Mouse (Mus musculus): Measurements from ENCODE around the gene Cks1b.

Gene Cks1b

DNA sequence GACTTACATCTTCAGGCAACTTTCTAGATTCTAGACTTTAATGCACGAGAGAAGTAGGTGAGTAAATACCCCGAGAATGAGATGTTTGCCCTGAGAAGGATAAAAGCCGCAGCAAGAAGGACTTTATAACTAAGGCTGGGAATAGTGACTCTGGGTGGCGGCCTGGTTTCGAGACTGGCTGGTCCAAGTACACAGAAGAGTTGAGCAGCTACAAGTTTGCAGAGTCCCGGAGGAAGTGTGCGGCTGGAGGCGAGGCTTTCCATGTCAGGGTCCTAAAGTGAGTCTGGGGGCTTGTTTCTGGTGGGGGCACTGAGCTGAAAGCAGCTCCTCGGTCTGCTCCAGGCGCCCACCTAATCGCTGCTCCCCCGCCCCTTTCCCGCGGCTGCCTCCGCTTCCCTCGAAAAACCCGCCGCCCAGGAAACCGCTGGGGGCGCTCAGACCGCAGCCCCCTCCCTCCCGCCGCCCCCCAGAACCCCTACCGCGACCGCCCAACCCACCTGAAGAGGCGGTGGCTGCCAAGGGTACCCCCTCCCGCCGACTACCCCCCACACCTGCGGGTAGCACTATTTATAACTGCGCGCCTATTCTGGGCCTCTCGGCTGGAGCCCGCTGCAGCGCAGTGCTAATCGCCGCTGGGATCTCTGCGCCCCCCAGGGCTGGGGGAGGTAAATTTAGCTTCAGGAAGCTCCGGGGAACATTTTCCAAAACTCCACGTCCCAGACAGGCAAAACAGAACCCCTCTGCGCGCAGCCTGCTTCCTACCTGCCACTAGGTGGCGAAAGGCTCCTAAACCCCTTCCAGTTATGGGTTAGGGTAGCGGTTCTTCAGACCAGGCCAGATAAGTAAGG lies 22.2 kb downstream of the Cks1b start:
- peak; percentile 79 for DNase-seq (ENCODE audit: low read depth, low spot score)

DNA sequence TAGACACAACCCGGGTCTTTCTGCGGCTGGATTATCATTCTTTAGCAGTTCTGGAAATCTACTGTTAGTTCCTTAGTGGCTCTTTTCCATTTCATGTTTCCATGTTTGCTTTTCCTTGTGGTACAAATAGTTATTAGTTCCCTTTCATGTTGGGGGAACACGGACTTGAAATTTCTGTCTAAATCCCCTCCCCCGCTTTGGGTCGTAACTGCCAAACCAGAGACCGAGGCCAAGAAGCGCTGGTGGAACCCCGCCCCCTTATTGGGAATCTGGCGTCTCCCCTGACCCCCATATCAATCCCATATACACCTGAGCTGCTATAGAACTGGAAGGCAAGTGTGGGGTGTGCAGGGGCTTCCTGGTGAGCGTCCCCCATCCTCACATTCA lies 22.8 kb downstream of the Cks1b start:
- DNase-seq (ENCODE audit: low read depth, low spot score) = peak; percentile 27

DNA sequence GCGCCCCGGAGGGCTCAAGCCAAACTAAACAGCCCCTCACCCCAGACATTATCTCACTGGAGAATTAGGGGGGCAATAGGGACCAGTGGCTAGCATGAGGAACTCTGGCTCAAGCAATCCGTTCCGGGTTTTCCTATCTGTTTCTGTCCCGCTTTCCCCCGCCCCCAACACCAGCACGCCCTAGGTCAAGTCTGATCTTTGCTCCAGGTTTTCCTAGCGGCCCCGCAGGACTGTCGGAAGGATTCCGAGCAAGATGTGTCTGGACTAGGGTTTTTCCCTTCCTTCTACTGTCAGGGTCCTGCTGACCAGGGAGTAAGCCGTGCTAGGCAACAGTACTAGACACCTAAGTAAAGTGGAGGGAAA lies 23.3 kb downstream of the Cks1b start:
- DNase-seq (ENCODE audit: low read depth, low spot score) = peak; percentile 48

DNA sequence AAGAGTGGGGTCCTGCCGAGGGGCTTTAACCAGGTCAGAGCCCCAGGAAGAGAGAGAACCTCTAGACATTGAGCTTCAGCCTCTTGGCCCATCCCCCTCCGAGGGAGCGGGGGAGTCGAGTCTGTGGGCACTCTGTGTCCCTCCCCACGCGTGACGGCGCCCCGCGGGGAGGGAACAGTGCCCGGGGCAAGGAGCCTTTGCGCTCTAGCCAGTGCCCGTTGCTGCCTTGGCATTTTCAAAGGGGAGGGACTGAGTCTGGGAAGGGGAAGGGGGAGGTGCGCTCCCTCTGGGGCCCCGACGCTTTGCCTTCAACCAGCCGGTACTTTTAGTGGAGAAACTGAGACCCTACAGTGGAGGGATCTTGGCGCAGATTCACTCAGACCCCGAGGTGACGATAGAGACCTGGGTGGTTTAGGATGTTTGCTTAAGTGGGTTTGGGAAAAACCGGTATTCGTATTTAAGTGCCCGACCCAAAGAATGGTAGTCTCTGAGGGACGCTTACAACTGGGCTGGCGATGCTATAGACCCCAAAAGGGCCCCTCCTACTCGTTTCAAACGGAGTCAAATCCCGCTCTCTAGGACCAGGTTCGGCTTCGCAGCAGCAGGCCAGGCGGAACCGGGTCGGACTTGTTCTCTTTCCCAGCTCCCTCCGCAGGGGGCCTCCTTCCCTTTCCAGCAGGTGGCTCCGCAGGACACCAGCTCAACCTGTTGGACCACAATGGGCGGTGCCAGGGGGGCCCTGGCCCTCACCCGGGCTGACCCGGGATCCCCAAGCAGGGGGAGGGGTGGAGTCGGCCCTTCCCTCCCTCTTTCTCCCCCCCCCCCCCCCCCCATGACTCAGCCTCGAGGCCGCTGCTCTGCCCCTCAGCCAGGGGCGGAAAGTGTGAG lies 23.9 kb downstream of the Cks1b start, which contains the start of gene Zbtb7b:
Gene Zbtb7b, minus strand, starts transcription at position 771 of the 888 bp plus-strand sequence.
- peak; percentile 75 for DNase-seq (ENCODE audit: low read depth, low spot score)

DNA sequence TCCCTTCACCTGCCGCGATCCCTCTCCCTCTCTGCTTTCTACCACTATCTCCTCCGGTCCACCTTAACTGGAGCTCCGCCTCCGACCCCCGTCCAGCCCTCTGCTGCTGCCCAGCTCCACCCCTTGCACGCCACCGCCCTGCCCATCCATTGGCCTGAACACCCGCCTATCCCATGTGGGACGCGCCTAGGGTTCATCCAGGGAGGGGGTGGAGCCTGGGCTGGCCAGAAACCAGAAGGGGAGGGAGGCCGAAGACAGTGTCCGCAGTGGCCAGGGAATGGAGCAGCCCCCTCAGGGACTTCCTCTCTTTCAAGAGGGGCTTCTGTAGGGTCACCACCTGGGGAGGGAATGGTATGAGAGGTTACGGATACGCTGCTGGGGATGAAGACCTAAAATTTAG lies 24.6 kb downstream of the Cks1b start:
- peak; percentile 95 for DNase-seq (ENCODE audit: low read depth, low spot score)

DNA sequence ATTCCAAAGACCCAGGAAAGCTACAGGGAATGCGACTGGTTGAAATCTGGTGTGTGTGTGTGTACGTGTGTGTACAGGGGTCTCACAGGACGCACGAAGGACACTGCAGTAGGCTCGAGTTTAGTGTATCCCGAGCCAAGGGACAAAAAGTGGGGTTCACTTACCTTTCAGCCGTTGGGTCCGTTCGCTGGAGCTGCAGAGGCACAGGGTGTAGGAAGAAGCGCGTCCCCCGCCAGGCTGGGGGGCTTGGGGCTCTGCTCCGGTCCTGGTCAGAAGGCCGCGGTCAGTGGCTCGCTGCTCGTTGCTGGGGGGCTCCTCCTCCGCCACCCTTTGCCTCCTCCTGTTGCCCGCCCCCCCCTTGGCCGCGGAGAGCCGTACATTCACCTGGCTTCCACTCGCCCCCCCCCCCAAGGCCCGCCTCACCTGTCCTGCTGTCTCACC lies 25.3 kb downstream of the Cks1b start:
- peak; percentile 55 for DNase-seq (ENCODE audit: low read depth, low spot score)

DNA sequence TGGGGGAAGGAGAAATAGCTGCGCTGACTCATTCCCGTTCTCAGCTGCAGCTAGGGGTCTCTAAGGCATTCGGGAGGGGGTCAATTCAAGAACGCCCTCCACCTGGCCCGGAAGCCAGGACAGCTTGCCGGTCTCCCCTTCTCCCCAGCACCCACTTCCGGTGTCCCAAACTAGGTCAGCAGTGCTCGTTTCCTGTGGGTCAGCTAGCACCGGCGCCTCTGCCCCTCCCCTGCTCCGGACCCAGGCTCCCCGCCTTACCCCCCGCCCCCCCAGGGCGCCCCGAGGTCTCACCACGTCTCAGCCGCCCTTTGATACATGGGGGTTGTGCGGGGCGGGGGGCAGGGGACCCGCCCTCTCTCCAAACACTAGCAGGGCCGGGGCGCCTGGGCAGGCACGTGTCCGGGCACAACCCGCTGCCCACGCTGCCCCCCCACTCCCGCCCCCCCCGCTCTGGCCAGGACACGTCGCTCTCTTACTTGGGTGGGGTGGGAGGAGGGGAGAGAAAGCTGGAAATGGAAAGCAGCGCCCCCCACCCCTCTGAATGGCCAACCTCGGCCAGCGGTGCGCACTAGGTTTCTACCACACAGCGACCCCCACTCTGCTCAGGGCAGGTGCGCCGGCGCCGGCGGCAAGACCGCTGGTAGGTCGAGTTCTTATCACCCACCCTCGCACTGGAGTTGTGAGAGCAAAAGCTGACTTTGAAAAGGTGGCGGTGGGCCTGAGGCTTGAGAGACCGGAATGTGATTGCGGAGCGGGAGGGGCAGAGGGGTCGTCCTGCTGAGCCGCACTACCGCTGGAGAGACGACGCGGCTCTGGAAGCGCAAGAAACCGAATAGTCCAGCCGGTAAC lies 26.3 kb downstream of the Cks1b start:
- DNase-seq (ENCODE audit: low read depth, low spot score) = peak; percentile 48

DNA sequence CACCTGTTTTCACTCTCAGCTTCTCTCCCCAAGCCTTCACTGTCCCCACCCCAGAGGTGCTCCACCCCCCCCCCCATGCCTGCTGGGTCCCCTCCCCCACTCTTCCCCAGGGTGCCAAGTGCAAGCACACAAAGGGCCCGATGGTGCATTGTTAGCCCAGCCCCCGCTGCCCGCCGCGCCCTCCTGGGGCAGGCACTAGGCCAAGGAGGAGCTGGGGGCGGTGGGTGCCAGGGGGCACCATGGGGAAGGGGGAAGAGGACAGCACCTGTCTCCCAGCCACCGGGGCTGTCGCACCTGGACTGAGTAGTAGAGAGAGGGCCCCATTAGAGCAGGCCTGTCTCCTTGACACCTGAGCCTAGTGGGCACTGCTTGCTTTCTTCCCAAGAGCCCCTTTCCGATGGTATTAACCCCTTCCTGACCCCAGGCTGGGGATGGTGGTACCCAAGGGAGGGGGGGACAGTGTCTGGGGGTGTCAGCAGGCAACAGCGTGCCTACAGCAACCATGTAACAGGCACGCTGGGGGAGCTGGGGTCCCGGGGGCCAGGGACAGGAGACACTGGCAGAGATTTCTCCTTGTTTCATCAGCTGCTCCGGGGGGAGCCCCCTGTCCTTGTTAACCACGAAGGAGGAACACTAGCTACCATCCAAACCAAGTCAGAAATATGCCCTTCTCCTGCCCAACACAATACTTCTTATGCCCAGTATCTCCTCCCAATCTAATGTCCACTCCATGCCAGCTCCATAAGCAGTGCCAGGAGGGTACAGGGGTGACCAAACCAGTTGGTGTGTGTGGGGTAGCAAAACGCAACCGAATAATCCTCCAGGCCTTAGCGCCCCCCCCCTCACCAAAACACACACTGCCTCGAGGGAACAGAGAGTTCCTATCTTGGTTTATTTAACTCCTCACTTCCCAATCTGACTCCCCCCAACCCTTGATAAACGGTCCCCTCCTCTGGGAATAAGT lies 27.2 kb downstream of the Cks1b start:
- peak; percentile 64 for DNase-seq (ENCODE audit: low read depth, low spot score)

DNA sequence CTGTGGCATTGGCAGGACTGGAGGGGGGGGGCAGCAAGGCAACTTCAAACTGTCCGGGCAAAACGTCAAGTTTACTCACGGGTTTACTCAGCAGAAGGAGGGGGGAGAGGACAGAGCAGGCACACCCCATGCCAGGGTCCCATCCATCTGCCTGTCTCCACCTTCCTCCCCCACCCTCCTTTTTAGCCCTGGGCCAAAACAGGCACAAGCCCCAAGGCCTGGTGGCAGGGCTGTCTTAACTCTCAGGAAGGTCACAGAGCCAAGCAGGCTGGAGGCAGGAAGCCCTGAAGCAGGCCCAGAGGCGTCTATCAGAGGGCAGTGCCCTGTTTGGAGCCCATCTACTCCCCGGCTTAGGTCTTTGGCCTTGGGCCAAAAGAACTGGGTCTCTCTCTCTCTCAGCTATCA lies 28.1 kb downstream of the Cks1b start:
- peak; percentile 55 for DNase-seq (ENCODE audit: low read depth, low spot score)

DNA sequence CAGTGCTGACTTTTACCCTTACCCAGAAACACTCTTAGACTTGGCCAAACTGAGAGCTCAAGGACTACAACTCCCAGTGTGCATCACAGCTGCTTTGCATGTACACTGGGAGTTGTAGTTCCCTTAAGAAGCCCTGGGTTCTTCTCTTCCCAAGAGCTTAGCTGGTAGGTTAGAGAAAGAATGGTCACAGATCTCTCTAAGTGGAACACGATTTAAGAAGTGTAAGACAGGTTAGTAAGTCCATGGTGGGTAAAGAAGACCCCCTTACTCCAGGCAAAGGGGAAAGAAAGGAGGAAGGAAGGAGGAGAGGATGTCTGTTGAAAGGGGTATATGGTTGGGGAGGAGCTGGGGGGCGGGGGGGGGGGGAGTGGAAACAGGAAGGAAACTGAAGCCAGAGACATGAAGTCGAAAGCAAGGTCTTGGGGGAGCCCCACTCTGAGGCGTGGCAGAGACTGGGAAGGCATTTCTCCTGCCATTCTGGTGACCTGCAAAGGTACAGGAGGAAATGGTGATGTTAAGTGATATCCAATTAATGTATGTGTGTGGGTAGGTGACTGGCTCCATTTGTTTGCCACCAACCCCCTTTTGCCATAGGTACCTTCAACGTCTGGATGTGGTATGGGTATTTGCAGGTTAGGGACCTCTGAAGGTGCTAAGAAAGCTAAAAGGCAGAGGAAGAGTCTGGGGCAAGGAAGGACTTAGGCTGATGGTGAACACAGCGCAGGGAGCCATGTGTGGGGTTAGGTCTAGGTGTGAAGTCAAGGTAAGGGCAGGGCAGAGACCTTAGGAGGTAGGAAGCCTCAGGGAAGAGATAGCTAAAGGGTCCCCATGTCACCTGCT lies 29.1 kb downstream of the Cks1b start:
- peak; percentile 83 for DNase-seq (ENCODE audit: low read depth, low spot score)

DNA sequence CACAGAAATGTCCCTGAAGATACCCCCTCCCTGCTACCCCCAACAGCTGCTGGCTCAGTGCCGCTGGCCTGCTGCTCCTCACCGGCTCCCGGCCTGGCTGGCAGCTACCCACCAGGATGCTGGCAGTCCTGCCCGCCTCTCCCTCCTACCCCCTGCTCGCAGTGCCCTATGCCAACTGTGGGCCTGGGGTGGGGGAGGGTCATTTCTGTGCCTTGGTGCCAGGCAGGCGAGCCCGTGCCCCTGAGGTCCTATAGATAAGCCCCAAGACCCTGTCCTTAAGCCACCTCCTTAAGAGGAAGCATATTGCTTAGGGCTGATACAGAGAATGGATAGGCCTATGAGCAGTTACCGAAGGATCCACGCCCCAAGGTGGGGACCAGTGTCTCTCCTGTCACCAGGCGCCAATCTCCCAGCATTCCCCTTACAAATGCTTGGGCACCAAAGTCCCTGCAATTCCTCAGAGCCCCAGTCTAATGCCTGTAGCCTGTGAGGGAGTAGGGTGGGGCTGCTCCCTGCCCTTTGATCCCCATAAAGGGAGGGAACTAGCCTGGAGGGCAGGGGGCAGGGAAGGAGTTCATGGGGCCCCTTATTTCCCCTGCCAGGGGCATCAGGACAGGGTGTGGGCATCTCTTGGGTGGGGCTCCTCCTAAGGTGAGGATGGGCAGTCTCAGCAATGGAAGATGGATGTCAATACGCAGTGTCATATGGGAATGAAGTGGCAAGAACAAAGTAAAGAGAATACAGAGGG lies 29.9 kb downstream of the Cks1b start:
- peak; percentile 38 for DNase-seq (ENCODE audit: low read depth, low spot score)

DNA sequence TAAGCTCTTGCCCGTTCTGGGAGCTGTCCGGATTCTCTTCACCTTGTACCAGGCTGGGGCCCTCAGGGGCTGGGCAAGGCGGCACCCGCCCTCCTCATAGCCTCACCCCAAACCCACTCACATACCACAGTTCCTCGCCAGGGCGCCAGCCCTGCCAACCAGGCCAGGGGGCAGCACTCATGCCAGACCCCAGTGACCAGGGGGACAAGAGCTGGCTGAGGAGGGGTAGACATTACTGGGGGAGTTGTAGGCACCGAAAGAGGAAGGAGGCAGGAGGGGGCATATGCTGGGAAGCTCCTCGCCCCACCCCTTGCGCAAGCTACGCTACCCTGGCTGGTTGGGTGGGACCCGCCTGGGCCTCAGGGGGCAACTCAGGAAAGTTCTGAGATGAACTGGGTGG lies 30.6 kb downstream of the Cks1b start:
- peak; percentile 38 for DNase-seq (ENCODE audit: low read depth, low spot score)

DNA sequence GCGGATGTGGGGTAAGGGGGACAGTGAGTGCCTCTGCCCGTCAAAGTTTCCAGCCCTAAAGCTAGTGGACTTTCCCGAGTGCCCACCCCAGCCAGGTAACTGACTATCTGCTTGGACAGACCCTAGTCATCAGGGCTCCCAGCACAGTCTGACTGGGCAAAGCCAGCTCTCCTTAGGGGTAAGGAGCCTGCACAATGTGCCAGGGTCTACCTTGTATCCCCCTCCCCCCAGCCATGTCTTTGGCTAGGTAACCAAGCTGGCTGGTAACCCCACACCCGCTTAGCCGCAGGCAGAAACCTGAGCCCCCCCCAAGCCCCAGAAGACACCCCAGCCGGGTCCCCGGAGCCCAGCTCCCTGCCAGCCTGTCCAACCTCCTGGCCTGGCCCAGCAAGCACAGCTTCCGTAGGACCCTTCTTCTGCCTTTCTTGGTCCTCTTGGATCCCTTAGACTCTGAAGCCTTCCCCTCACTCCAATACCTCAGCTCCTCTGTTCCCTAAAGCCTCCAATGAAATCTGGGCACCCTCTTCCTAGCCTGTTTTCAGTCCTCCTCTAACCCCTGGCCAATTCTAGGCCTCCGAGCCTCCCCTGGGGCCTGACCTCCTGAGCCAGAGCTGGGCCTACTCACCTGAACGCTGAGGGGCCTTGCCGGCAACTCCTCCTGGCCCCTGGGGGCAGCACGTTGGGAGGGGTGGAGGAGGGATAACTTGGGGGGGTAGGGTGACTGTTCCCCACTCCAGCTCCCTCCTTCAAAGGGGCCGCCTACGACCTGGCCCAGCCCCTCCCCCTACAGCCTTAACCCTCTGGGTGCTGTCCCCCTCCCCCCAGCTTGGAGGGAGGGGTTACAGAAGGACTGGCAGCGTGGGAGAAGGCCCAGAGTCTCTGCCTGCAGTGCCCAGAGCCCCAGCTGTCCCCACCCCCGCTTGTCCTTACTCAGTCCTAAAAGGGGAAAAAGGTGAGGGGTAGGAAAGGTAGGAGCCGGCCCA lies 31.5 kb downstream of the Cks1b start:
- peak; percentile 79 for DNase-seq (ENCODE audit: low read depth, low spot score)

DNA sequence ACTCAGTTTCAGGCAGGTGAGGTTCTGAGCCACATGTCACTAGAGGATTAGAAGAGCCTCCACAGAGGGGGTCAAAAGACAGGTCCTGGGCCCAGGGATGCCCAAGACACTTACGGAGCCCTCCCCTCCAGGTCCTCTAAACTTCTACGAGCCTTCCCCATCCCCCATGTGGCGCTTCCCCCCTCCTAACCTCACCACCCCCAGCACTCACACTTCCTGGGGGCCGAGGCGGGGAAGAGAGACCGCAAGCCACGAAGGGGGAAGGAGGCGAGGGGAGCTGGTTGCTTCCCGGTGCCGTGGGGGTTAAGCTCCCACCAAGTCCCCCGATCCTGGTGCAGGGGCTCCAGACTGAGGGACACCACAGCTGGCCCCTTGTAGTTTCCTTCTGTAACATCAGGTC lies 32.7 kb downstream of the Cks1b start:
- peak; percentile 58 for DNase-seq (ENCODE audit: low read depth, low spot score)

DNA sequence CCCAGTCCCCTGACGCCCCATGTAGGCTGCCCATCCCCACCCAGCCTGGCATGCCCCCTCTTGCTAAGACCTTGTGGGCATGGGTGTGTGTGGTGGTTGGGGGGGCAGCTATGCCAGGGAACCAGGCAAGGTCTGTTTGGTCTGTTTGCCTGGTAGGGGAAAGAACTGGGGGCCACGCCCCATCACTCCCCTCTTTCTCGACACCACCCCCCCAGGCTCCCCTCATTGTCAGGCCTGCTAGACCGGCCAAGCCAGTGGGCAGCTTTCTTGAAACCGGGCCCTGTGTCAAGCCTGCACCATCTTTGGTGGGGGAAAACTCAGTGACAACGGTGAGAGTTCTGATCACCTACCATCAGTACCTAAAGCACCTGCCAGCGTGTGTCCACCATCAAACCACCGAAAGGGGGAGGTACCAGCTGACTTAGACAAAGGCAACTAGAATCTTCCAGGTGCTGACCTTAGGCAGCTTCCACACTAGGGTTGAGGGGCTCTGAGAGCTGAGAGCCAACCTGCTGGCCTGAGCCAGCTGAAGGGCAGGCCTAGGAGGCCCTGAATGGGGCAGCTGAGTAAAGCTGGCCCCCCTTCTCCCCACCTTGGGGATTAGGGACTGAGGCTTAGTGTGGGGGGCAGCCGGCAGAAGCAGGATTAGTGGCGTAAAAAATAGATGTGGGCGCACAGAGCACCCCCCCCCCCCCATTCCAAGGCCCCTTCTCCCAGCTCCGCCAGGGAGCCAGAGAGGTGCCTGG lies 33.7 kb downstream of the Cks1b start:
- DNase-seq (ENCODE audit: low read depth, low spot score) = peak; percentile 29

DNA sequence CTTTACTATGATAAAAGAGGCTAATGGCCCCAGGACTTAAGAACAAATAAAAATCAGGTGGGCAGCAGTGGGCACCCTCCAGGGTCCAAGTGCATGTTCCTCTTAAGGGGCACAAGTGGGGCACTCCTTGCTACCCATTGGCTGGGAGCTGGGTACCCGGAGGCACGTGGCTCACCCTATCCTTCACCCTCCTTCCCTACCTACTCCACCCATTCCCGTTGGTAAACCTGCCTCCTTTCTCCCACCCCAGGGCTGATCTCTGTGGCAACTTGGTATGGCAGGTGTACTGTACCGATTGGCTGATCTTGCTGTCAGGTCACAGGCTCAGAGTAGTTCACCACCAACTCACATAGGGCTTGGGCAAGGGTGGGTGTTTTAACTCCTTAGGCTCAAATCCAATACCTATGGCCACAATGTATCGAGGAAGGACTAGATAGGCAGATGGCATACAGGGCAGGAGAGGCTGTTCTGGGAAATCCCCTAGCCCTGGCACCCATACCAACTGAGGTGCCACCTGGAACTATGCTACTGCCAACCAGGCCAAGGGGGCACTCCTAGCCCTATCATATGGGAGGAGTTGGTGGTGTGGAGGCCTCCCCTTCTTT lies 34.4 kb downstream of the Cks1b start:
- DNase-seq (ENCODE audit: low read depth, low spot score) = peak; percentile 44

Data from CD4-positive, CD25-positive, alpha-beta regulatory T cell, adult 2 months (primary cell).